Mouse (Mus musculus) limb, embryonic 11.5 days (tissue): ENCODE results near the gene Tmem56. TPM values are rescaled to one million over a fixed set of nuclear protein-coding genes. Genes with fewer than 3 reads are reported as not detected.
A peak's percentile ranks its signal among the peaks of the same experiment; 100 is the strongest.

Experiments
- ATAC-seq: fragments of 200-750 bp; cut with Nextera tagmentation; 2 replicates; pipeline ENCODE4 v1.8.0; 2017; ENCODE audit warnings: low read depth; ENCODE audit not compliant: insufficient number of reproducible peaks, low FRiP score, low TSS enrichment
- DNase-seq: peaks from one replicate; pipeline ENCODE4 v3.0.0-alpha.2; 2015; ENCODE audit warnings: low spot score
- H3K27ac ChIP-seq: fragments of 300-500 bp; sonication (generic); replicated peaks from 2 replicates; pipeline ENCODE4 v1.5.1; 2014; ENCODE audit warnings: low read depth, mild to moderate bottlenecking, low read length
- H3K27me3 ChIP-seq: fragments of 300-500 bp; sonication (generic); 2 replicates; pipeline ENCODE4 v1.6.1; 2014; ENCODE audit warnings: mild to moderate bottlenecking, low read length, mixed read lengths; ENCODE audit not compliant: control insufficient read depth, insufficient read depth
- H3K36me3 ChIP-seq: fragments of 300-500 bp; sonication (generic); 2 replicates; pipeline ENCODE4 v1.6.1; 2014; ENCODE audit warnings: mild to moderate bottlenecking, low read length, moderate library complexity, mixed read lengths; ENCODE audit not compliant: control insufficient read depth, insufficient read depth
- H3K4me1 ChIP-seq: fragments of 300-500 bp; sonication (generic); 2 replicates; pipeline ENCODE4 v1.6.1; 2014; ENCODE audit warnings: low read length, mixed read lengths; ENCODE audit not compliant: control insufficient read depth, insufficient read depth
- H3K4me2 ChIP-seq: fragments of 300-500 bp; sonication (generic); 2 replicates; pipeline ENCODE4 v1.6.1; 2014; ENCODE audit warnings: low read depth, mild to moderate bottlenecking, moderate library complexity; ENCODE audit not compliant: severe bottlenecking
- H3K4me3 ChIP-seq: fragments of 300-500 bp; sonication (generic); 2 replicates; pipeline ENCODE4 v1.5.1; 2014; ENCODE audit warnings: low read depth, low read length
- H3K9ac ChIP-seq: fragments of 300-500 bp; sonication (generic); 2 replicates; pipeline ENCODE4 v1.6.1; 2014; ENCODE audit warnings: mild to moderate bottlenecking, low read length
- H3K9me3 ChIP-seq: fragments of 300-500 bp; sonication (generic); 2 replicates; pipeline ENCODE4 v1.6.1; 2016; ENCODE audit warnings: low read length; ENCODE audit not compliant: control insufficient read depth
- WGBS: fragments of 180-500 bp; shearing (Covaris S2); extraction: QIAGEN DNeasy Blood & Tissue Kit; methylation state at CpG from one replicate; pipeline ENCODE4 v1.1.7; 2014; 5-methylcytosine and 5-hydroxymethylcytosine counted together
- polyA plus RNA-seq: library from polyadenylated mRNA; unstranded; fragments of >200 nt; fragmentation: Nextera tagmentation; extraction: Ambion mirVana; gene quantifications from 2 replicates; pipeline ENCODE4 v1.2.1, GENCODE M21; 2014

Tmem56 gene
- polyA plus RNA-seq, 1 experiment from 2014 or later = 0.95 TPM

DNA sequence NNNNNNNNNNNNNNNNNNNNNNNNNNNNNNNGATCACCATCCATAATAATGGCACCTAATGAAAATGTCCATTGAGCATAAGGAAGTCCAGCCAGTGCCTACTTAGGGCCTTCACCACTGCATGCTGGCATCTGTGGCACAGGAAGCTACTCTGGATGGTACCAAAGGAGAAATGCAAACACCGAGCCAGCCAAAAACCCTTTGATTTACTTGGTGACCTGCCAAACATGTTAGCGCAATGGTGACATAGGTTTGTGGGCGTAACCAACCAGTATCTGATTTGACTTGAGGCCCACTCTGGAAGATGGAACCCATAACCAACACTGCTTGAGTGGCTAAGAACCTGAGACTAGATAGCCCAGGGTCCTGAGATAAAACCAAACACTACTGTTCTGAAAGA lies 97.7 kb downstream of the Tmem56 start:
- WGBS = 92% methylated on average over 3 of the region's 3 CpGs
- ATAC-seq (no peak), DNase-seq (no peak)
- Histone ChIP-seq H3K9me3 (no peaks in the 10 kb centered on the region), H3K4me1 (no peaks in the 10 kb centered on the region), H3K9ac (no peak overlapping the region), H3K4me3 (no peak overlapping the region), H3K27ac (no peak overlapping the region), H3K27me3 (no peaks in the 10 kb centered on the region), H3K36me3 (no peaks in the 10 kb centered on the region), H3K4me2 (no peak overlapping the region)

DNA sequence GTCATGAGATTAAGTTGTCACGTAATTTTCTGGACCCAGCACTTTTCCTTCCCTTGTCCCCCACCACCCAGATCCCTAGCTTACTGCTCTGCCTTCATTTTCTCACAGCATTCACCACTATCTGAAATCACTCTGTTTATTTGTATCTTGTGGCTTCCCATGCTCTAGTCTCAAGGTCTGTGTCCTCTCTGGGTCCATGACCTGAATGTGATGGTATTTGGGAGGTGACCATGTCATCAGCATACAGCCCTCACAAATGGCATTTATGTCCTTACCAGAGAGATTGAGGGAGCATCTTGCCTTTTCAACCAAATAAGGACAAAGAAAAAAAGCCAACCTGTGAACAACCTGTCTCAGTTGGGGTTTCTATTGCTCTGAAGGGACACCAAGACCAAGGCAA lies 106.9 kb downstream of the Tmem56 start:
- Histone ChIP-seq H3K36me3 (no peaks in the 10 kb centered on the region), H3K27ac (no peak overlapping the region), H3K9me3 (no peaks in the 10 kb centered on the region; the same call in 1 of the 2 replicates), H3K4me1 (no peaks in the 10 kb centered on the region), H3K4me2 (no peak overlapping the region), H3K4me3 (no peak overlapping the region), H3K27me3 (no peaks in the 10 kb centered on the region), H3K9ac (no peak overlapping the region)
- ATAC-seq = no peak
- no peak for DNase-seq
- 90% methylated on average over 1 of the region's 1 CpGs for WGBS

- Histone ChIP-seq H3K9ac (no peak overlapping the region), H3K27me3 (no peaks in the 10 kb centered on the region), H3K4me2 (no peak overlapping the region), H3K4me1 (no peaks in the 10 kb centered on the region), H3K36me3 (no peaks in the 10 kb centered on the region), H3K4me3 (no peak overlapping the region), H3K9me3 (no peaks in the 10 kb centered on the region; the same call in 1 of the 2 replicates), H3K27ac (no peak overlapping the region)
- ATAC-seq (no peak), DNase-seq (no peak)
- 81% methylated on average over 9 of the region's 9 CpGs for WGBS
Observed at GRCm38 (mm10) chr3:121174248-121174945, 108.5 kb downstream of the Tmem56 start.

DNA sequence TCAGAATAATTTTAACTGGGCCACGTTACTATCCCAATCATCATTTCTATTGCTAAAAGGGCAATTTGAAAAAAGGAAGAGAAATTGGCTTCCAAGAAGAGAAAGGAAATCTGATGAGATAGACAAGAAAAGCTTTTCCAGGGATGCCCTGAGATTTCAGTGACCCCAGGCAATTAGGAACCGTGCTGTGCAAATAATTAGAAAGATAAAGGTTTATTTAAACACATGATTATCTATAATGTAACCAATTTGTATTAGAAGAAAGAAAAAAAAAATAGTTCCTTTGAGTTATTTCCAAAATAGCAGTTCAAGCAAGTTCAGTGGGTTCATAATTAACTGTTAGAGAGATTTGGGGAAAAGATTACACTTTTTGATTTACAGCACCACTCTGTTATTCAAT lies 110.2 kb downstream of the Tmem56 start:
- DNase-seq (no peak), ATAC-seq (no peak)
- 92% methylated on average over 2 of the region's 2 CpGs for WGBS
- Histone ChIP-seq H3K27me3 (no peaks in the 10 kb centered on the region), H3K4me1 (no peaks in the 10 kb centered on the region), H3K27ac (no peak overlapping the region), H3K4me2 (no peak overlapping the region), H3K9ac (no peak overlapping the region), H3K9me3 (no peaks in the 10 kb centered on the region; the same call in 1 of the 2 replicates), H3K36me3 (no peaks in the 10 kb centered on the region), H3K4me3 (no peak overlapping the region)

- no peaks in the 10 kb centered on the region for H3K27me3 ChIP-seq
- no peaks in the 10 kb centered on the region for H3K4me1 ChIP-seq
- DNase-seq (no peak), ATAC-seq (no peak)
- H3K27ac ChIP-seq = no peak overlapping the region
- H3K36me3 ChIP-seq = no peaks in the 10 kb centered on the region
- WGBS = 58% methylated on average over 6 of the region's 6 CpGs
- H3K4me2 ChIP-seq = peak overlapping the region; percentile 76; the same call in 1 of the 2 replicates
- no peaks in the 10 kb centered on the region; the same call in 1 of the 2 replicates for H3K9me3 ChIP-seq
- no peak overlapping the region for H3K9ac ChIP-seq
- peak overlapping the region; percentile 64 for H3K4me3 ChIP-seq
Observed at GRCm38 (mm10) chr3:121171872-121172265, 111.0 kb downstream of the Tmem56 start.

DNA sequence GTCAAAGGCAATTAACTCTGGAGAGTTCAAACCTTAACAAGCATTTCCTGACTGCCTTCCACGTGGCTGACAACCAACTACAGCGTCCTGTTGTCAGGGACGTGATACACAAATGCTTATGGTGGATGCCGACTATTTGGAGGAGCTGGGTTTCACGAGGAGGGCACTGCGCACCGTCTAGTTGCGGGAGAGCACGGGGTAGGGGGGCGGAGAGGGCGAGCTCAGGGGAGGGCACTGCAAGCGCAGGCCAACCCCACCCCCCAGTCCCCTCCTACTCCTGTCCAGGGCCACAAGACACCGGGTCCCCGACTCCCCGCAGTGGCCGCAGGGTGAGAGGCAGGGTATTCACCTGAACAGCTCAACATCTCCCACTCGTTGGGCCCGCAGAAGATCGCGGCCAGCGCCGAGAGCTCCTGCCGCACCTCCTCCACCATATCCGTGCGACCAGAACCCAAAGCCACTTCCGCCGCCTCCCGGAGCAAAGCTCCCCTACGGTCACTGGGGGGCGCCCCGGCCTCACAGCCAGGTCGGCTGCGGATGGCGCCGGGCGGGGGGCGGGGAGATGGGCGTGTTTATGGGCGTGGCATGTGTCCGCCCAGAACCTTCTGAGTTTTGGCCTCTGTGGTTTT lies 111.5 kb downstream of the Tmem56 start, which contains the start of gene Rwdd3:
Gene Rwdd3, minus strand, starts transcription at position 453 of the 629 bp plus-strand sequence.
- ATAC-seq (peak; percentile 92), DNase-seq (peak; percentile 94)
- Histone ChIP-seq H3K36me3 (no peaks in the 10 kb centered on the region), H3K4me3 (peak within 1 kb of the TSS; percentile 64), H3K4me2 (peak within 1 kb of the TSS; percentile 76), H3K9ac (peak within 1 kb of the TSS; percentile 69), H3K27me3 (no peaks in the 10 kb centered on the region), H3K4me1 (no peaks in the 10 kb centered on the region), H3K27ac (peak within 1 kb of the TSS; percentile 55; the same call in 1 of the 2 replicates), H3K9me3 (no peaks in the 10 kb centered on the region)
- WGBS = under 1% methylated on average over 39 of the region's 40 CpGs

GRCm38 (mm10) chr3:121170631-121171030 lies 112.3 kb downstream of the Tmem56 start:
- Histone ChIP-seq H3K4me2 (peak overlapping the region; percentile 76; the same call in 1 of the 2 replicates), H3K27ac (no peak overlapping the region), H3K4me1 (no peaks in the 10 kb centered on the region), H3K36me3 (no peaks in the 10 kb centered on the region), H3K27me3 (no peaks in the 10 kb centered on the region), H3K9ac (no peak overlapping the region), H3K4me3 (peak overlapping the region; percentile 64; the same call in 1 of the 2 replicates), H3K9me3 (no peaks in the 10 kb centered on the region)
- WGBS = 59% methylated on average over 7 of the region's 7 CpGs
- DNase-seq = no peak
- ATAC-seq = no peak

DNA sequence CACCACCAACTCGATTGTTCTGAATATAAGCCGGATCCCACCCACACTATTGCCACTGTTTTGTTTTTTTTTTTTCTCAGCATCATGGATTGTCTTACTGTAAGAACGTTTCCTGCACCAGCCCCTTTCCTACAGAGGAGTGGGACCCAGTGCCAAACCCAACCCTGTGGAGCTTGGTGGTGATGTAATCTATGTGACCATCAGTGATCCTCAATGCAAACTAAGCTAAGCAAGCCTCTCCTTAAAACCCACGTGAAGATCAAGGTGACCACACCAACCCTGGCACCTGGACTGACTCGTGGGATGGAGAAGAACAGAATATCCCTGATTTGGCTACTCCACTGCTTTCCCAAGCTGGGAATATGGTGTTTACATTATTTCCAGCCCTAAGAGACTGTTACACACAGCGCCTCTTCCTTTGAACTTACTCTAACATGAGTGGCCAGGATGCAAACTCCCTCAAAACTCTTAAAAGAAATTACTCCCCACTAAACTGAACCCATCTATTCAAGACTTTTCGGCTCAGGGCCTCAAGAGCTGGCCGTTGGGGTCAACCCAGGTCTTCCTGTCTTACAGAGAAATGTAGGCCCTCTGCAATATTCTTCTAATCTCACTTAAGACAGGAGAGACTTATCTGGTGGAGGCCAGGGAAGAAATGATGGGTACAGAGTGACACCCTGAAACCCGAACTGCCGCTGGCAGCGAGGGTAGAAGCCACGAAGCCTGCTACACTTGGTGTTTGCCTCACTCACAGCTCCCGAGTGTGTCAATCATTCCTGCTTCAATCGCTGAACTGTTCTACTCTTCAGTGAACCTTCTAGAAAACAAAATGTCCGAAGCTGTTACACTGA lies 113.6 kb downstream of the Tmem56 start:
- DNase-seq = no peak

More for the DNA sequence above, 113.6 kb downstream of the Tmem56 start:
- Histone ChIP-seq H3K9me3 (no peaks in the 10 kb centered on the region), H3K4me1 (no peaks in the 10 kb centered on the region), H3K9ac (no peak overlapping the region), H3K36me3 (no peaks in the 10 kb centered on the region), H3K4me2 (no peak overlapping the region), H3K27me3 (no peaks in the 10 kb centered on the region), H3K27ac (no peak overlapping the region), H3K4me3 (no peak overlapping the region)
- no peak for ATAC-seq
- 85% methylated on average over 15 of the region's 15 CpGs for WGBS
